Mouse (Mus musculus) testis, adult 2 months (tissue): Measurements from ENCODE around the gene Mul1.

Experiments used
- CTCF ChIP-seq: fragments of 200-500 bp; IDR thresholded peaks from 2 replicates; pipeline ENCODE4 v1.5.1; 2012; ENCODE audit warnings: low read depth, mild to moderate bottlenecking, inconsistent platforms, low read length, moderate library complexity; ENCODE audit not compliant: control insufficient read depth, insufficient read depth, insufficient replicate concordance
- POLR2A ChIP-seq: fragments of 200-500 bp; IDR thresholded peaks from 2 replicates; pipeline ENCODE4 v1.6.1; 2012; ENCODE audit warnings: low read depth, mild to moderate bottlenecking, inconsistent platforms, low read length, moderate library complexity; ENCODE audit not compliant: control insufficient read depth

DNA sequence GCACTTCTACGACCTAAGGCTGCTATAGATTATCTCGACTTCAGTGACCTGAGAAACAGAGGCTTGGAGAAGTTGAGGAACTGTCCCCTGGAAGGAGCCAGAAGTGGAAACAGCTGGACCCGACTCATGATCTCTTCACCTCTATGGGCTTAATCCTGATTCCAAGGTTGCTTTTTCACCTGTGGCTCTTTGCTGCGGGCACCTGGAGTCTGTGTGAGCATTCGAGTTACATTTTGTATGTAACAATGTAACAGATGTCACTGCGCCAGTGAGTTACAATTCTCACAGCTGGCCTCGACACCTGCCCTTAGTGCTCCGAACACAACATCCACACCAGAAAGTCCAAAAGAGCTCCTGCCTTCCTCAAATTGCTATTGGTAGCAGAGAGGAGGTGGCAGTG, 31.0 kb downstream of the Mul1 start:
- TF ChIP-seq CTCF, result no peak
- TF ChIP-seq POLR2A, result no peak
